Mouse (Mus musculus) ES-E14 (cell line): ENCODE results near the gene Plekhh2. TPM values are rescaled to one million over a fixed set of nuclear protein-coding genes. Genes with fewer than 3 reads are reported as not detected.

Source experiments
- DNase-seq: peaks from one replicate; pipeline ENCODE4 v3.0.0-alpha.2; 2013; ENCODE audit warnings: low read depth, low spot score
- H3K27ac ChIP-seq: 2 replicates; pipeline ENCODE4 v1.5.1; 2012; ENCODE audit warnings: low read depth, mild to moderate bottlenecking, low read length, moderate library complexity, mixed read lengths; ENCODE audit not compliant: poor library complexity, insufficient read depth, severe bottlenecking
- H3K36me3 ChIP-seq: 2 replicates; pipeline ENCODE4 v1.6.1; 2012; ENCODE audit warnings: mild to moderate bottlenecking, low read length, moderate library complexity, mixed read lengths; ENCODE audit not compliant: control insufficient read depth, poor library complexity, insufficient read depth, severe bottlenecking
- H3K4me1 ChIP-seq, 2 experiments: fragments of 150-350 bp in 1 of 2; sonication (generic) in 1 of 2; 2 replicates each; pipeline ENCODE4 v1.6.1; 2012; ENCODE audit warnings: low read length in 2 of 2, mild to moderate bottlenecking in 1 of 2, mixed read lengths in 1 of 2; ENCODE audit not compliant: control insufficient read depth in 2 of 2, insufficient read depth in 2 of 2, poor library complexity in 1 of 2
- H3K4me3 ChIP-seq, 2 experiments: fragments of 150-350 bp in 1 of 2; sonication (generic) in 1 of 2; 2 replicates each; pipeline ENCODE4 v1.5.1; 2012; ENCODE audit warnings: low read length in 2 of 2, low read depth in 1 of 2, mild to moderate bottlenecking in 1 of 2, mixed read lengths in 1 of 2; ENCODE audit not compliant: insufficient read depth in 1 of 2, poor library complexity in 1 of 2, severe bottlenecking in 1 of 2
- H3K9ac ChIP-seq: 2 replicates; pipeline ENCODE4 v1.6.1; 2012; ENCODE audit warnings: low read depth, mild to moderate bottlenecking, low read length, mixed read lengths; ENCODE audit not compliant: poor library complexity, insufficient read depth, severe bottlenecking
- H3K9me3 ChIP-seq: fragments of 150-350 bp; sonication (generic); 2 replicates; pipeline ENCODE4 v1.6.1; 2012; ENCODE audit warnings: low read depth, mild to moderate bottlenecking, low read length; ENCODE audit not compliant: control insufficient read depth, insufficient read depth
- CHD2 ChIP-seq: IDR thresholded peaks from 2 replicates; pipeline ENCODE4 v1.6.1; 2014; ENCODE audit warnings: mild to moderate bottlenecking, low read depth, low read length, inconsistent platforms
- HCFC1 ChIP-seq: IDR thresholded peaks from 2 replicates; pipeline ENCODE4 v1.6.1; 2012; ENCODE audit warnings: low read length, inconsistent platforms, borderline replicate concordance; ENCODE audit not compliant: insufficient read depth
- MAFK ChIP-seq: IDR thresholded peaks from 2 replicates; pipeline ENCODE4 v1.6.1; 2014; ENCODE audit warnings: mild to moderate bottlenecking, low read depth, low read length, inconsistent platforms; ENCODE audit not compliant: insufficient read depth
- ZC3H11A ChIP-seq: IDR thresholded peaks from 2 replicates; pipeline ENCODE4 v1.6.1; 2012; ENCODE audit warnings: low read depth, mild to moderate bottlenecking, inconsistent platforms, low read length, borderline replicate concordance
- ZNF384 ChIP-seq: IDR thresholded peaks from 2 replicates; pipeline ENCODE4 v1.6.1; 2012; ENCODE audit warnings: low read depth, low read length, inconsistent platforms
- in situ Hi-C, 2 experiments: fragments of 600-800 bp; cut with MboI; formaldehyde crosslinking; loops; one replicate each; pipeline ENCODE4 v1.15.1; 2025; ENCODE audit warnings: low sequenced_read_pairs in 2 of 2, inconsistent platforms in 1 of 2; ENCODE audit not compliant: unreplicated experiment in 2 of 2
- total RNA-seq: library from RNA; depleted of rRNA; stranded (reverse); fragments of 300-350 nt; gene quantifications from 2 replicates; pipeline ENCODE4 v1.2.3, GENCODE M21; 2012; rRNA removed

Gene Plekhh2
- total RNA-seq = 2.7 and 4.0 TPM in 2 replicates

DNA sequence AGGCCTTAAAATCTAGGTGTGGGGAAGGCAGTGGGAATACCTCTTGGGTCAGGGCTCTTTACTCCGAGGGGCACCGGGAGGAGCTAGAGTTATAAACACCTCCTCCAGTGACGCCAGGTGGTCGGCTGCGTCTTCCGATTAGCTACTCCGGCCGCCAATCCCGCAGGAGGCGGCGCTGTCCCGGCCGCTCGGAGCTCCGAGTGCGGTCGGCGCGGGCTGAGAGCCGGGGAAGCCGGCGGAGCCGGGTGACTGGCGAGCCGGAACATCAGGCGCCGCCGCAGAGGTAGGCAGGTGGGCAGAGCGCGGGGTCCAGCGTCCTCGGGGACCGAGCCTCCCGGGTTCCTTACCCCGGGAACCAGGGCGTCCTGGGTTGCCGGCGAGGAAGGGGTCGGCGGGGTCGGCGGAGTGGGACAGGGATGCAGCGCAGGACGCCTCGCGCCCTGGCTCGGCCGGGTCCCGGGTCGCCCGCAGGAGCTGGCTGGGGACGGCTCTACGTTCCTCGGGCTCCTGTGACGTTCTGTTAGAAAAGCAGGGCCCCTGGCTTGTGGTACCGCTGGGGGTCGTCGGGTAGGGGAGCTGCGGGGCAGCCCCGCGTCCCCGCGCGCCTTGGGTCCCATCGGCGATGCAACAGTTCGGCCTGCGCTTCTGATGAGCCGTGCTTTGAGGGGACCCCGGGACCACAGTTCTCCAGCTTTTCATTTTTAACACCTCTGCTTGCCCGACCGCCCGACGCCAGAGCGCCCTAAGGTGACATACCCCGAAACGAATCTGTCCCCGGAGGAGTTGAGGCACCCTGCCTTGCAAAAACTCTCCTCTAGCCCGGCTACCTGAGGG, at the start of gene Plekhh2:
Plekhh2 (plus strand) TSS at position 214 of the 834 bp plus-strand sequence.
- in situ Hi-C loops = no loop called here
- DNase-seq = peak; percentile 69
- H3K36me3 ChIP-seq = no peaks in the 10 kb centered on the region
- H3K27ac ChIP-seq = no peak within 1 kb of the TSS
- H3K4me1 ChIP-seq = peaks cover 0 to 6% of the 10 kb centered on the region in 2 experiments; a peak in 1 of 4 replicates
- H3K9ac ChIP-seq = peak within 1 kb of the TSS; percentile 85
- no peaks in the 10 kb centered on the region for H3K9me3 ChIP-seq
- H3K4me3 ChIP-seq = peak within 1 kb of the TSS; percentile 86 to 92
- TF ChIP-seq HCFC1 (no peak), CHD2 (no peak), ZNF384 (no peak), ZC3H11A (no peak), MAFK (no peak)

DNA sequence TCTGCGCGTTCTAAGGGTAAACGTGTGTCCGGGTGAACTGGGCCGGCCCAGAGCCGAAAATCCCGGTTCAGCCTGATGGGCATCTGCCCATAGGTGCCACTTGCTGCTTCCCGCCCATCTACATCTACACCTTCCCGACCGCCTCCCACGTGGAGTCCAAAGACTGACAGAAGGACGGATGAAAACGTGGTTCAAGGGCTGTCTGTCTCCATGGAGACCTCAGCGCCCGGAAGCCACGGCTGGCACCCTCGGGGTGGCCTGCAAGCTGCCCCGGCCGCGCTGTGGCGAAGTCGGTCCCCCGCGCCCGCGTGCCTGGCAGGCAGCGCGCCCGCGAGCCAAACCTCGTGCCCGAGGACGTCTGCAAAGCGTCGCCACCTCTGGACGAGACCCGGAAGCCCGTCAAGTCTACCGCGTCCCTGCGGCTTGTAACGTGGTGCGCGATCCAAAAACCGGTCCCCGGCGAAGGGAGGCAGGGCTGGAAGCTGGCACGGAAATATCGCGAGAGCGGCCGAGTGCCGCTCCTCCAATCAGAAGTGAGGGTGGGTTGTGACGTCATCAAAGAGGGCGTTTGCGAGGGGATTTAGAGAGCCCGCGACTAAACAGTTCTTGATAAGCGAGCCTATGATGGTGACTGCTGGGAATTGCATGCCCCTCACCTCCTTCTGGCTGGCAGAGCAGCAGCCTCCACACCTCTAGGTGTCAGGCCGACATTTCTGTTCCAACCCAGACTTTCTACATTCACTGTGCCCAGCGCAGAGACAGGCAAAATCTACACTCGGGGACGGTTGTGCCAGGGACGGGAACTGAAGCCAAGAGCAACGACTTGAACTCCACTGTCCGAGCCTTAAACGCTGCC, 45.7 kb upstream of the Plekhh2 start, which contains the start of gene Thada:
Thada (minus strand) TSS at position 453 of the 856 bp plus-strand sequence.
- Histone ChIP-seq H3K9ac (peak within 1 kb of the TSS; percentile 95), H3K27ac (peak within 1 kb of the TSS; percentile 45; the same call in 1 of the 2 replicates), H3K4me3 (peak within 1 kb of the TSS; percentile 86 to 94), H3K4me1 (no peaks in the 10 kb centered on the region), H3K36me3 (peaks cover 6% of the 10 kb centered on the region), H3K9me3 (no peaks in the 10 kb centered on the region)
- in situ Hi-C loops = no loop called here
- TF ChIP-seq HCFC1 = peak; percentile 67; the same call in 1 of the 2 replicates
- peak; percentile 98 for TF ChIP-seq CHD2
- TF ChIP-seq ZNF384 = no peak
- TF ChIP-seq ZC3H11A = no peak
- TF ChIP-seq MAFK = no peak
- DNase-seq = peak; percentile 99

DNA sequence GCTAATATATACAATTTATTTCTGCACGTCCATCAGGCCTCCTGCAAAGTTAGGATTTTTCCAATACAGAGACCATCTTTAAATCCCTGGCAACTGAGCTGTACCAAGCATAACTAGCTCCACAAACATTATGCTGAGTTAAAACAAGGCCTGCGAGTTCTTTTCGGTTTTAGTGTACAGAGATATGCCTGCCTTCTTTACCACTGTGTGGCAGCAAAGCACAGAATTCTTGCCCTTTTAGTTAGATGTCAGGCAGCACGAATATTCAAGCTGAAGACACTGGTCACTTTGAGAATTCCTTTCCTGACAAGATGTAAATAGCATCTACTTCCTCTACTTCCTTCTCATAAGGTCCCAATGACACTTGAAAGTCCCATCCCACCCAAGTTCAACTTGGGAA, 37.4 kb upstream of the Plekhh2 start:
- Histone ChIP-seq H3K9me3 (no peaks in the 10 kb centered on the region), H3K9ac (no peak overlapping the region), H3K36me3 (no peaks in the 10 kb centered on the region), H3K4me1 (peaks cover 0 to 6% of the 10 kb centered on the region in 2 experiments; a peak in 2 of 4 replicates), H3K27ac (no peak overlapping the region), H3K4me3 (no peak overlapping the region)
- TF ChIP-seq ZNF384 = no peak
- no peak for TF ChIP-seq HCFC1
- no peak for TF ChIP-seq ZC3H11A
- no peak for TF ChIP-seq MAFK
- no peak for TF ChIP-seq CHD2
- no peak for DNase-seq
- in situ Hi-C loops = no loop called here

DNA sequence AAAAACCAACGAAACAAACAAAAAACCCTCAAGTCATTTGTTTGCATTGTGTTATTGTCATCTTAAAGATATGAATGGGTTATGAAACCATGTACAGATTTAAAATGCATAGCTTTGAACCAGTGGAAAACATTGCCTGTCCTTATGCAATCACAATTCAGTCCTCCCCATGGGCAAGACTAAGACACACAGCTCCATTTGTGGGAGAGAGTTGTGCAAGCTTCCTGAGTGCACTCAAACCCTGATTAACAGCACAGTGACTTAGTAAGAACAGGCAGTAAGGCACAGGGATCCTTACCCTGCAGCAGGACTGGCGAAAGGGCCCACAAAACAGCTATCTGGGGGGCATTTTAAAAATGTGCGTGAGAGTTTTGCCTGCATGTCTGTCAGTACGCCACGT, 34.5 kb upstream of the Plekhh2 start:
- Histone ChIP-seq H3K4me3 (no peak overlapping the region), H3K4me1 (peaks cover 0 to 6% of the 10 kb centered on the region in 2 experiments; a peak in 2 of 4 replicates), H3K9ac (no peak overlapping the region), H3K27ac (no peak overlapping the region), H3K9me3 (no peaks in the 10 kb centered on the region), H3K36me3 (no peaks in the 10 kb centered on the region)
- no peak for DNase-seq
- in situ Hi-C loops = no loop called here
- no peak for TF ChIP-seq CHD2
- no peak for TF ChIP-seq MAFK
- no peak for TF ChIP-seq ZNF384
- TF ChIP-seq ZC3H11A = no peak
- no peak for TF ChIP-seq HCFC1
